Comparison of ENCODE assay signal across 15 mouse cellular contexts in genomic region chr10:95440566-95440965, GRCm38 (mm10). TPM values are rescaled to one million over a fixed set of nuclear protein-coding genes. Genes with fewer than 3 reads are reported as not detected.
DNase-seq lines count a peak whose midpoint lies in the region; ATAC-seq and TF ChIP-seq lines count a peak whose summit lies in the region.
"Had no signal": no experiment of that assay in that cellular context is flagged by ENCODE, and none has a peak within 500 bp of the region (broad histone marks: within the 10 kb centered on the region; RNA-seq: fewer than 3 reads in every experiment).

No protein-coding gene starts in this region.

- H3K4me2 ChIP-seq in hindbrain, postnatal 0 days (ENCODE audit: low read depth, low read length): no peak overlapping the region
- H3K4me2 ChIP-seq: embryonic facial prominence, embryonic 15.5 days; heart, embryonic 15.5 days had no signal

- H3K27me3 ChIP-seq in hindbrain, postnatal 0 days (ENCODE audit: insufficient read depth, low read length): no peaks in the 10 kb centered on the region
- H3K27me3 ChIP-seq: embryonic facial prominence, embryonic 15.5 days; heart, embryonic 15.5 days had no signal

- no peak overlapping the region for H3K9ac ChIP-seq in hindbrain, postnatal 0 days (replicated peaks; ENCODE audit: low read length)
- H3K9ac ChIP-seq: embryonic facial prominence, embryonic 15.5 days; heart, embryonic 15.5 days had no signal

- WGBS in hindbrain, postnatal 0 days: 57% methylated on average over 2 of the region's 2 CpGs

- 0 out of 2 replicates have a peak, but pooled peaks have one; percentile 6 for TF ChIP-seq CTCF in layer of hippocampus, adult 2 months (conservative IDR thresholded peaks at IDR 0.05)
- no peak for TF ChIP-seq CTCF in hindbrain, postnatal 0 days (IDR thresholded peaks at IDR 0.05; ENCODE audit: low read depth)

- H3K4me1 ChIP-seq in hindbrain, postnatal 0 days (ENCODE audit: insufficient read depth, low read length): no peaks in the 10 kb centered on the region
- H3K4me1 ChIP-seq: embryonic facial prominence, embryonic 15.5 days had no signal

- DNase-seq in CD4-positive, CD25-positive, alpha-beta regulatory T cell, adult 2 months (ENCODE audit: low read depth, low spot score): peak; percentile 40
- DNase-seq in layer of hippocampus, adult 2 months (ENCODE audit: low spot score in 2 of 2): no peak
- no peak for DNase-seq in layer of hippocampus, adult 11-12 months (ENCODE audit: low spot score)
- DNase-seq in 416B (ENCODE audit: low read depth): peak; percentile 28
- DNase-seq in embryo, embryonic 10.5 days (ENCODE audit: low spot score): peak; percentile 12
- no peak for DNase-seq in hindbrain, postnatal 0 days (ENCODE audit: low spot score)
- no peak for DNase-seq in left cerebral cortex, adult 8-10 months (ENCODE audit: low spot score in 2 of 2)
- DNase-seq: adrenal gland, postnatal 36 days; cerebellum, adult 8-10 months; gastrocnemius, postnatal 36 days; left cerebral cortex, postnatal 4 days had no signal

- H3K4me3 ChIP-seq in layer of hippocampus, adult 2 months: no peak overlapping the region
- H3K4me3 ChIP-seq in hindbrain, postnatal 0 days (ENCODE audit: low read length): no peak overlapping the region
- H3K4me3 ChIP-seq: embryonic facial prominence, embryonic 15.5 days; heart, embryonic 15.5 days had no signal

- ATAC-seq in CD4-positive, CD25-positive, alpha-beta regulatory T cell, adult 4 months: no peak
- ATAC-seq in hindbrain, postnatal 0 days: no peak
- ATAC-seq: forebrain, embryonic 14.5 days had no signal

- no peaks in the 10 kb centered on the region for H3K9me3 ChIP-seq in hindbrain, postnatal 0 days (ENCODE audit: low read length)
- H3K9me3 ChIP-seq: embryonic facial prominence, embryonic 15.5 days; heart, embryonic 15.5 days had no signal

- H3K27ac ChIP-seq in layer of hippocampus, adult 2 months: no peak overlapping the region
- no peak overlapping the region for H3K27ac ChIP-seq in hindbrain, postnatal 0 days
- H3K27ac ChIP-seq: embryonic facial prominence, embryonic 15.5 days; heart, embryonic 15.5 days had no signal

- no peaks in the 10 kb centered on the region for H3K36me3 ChIP-seq in hindbrain, postnatal 0 days (ENCODE audit: insufficient read depth, low read length)
- H3K36me3 ChIP-seq: embryonic facial prominence, embryonic 15.5 days; heart, embryonic 15.5 days had no signal

RNA-seq across cellular contexts. Expression of gene Socs2, which starts 23.6 kb away (rescaled TPM):
- polyA plus RNA-seq in CD4-positive, CD25-positive, alpha-beta regulatory T cell, adult 4 months (2017; shearing (Covaris generic)): 10 to 100 TPM; 37.5 to 40.4 TPM
- 10 to 100 TPM; 28.8 to 36.3 TPM for total RNA-seq in layer of hippocampus, adult 2 months (2021)
- 51.7 and 57.0 TPM in 2 replicates for total RNA-seq in hindbrain, postnatal 0 days (2014; rRNA removed)
- 112 and 122 TPM in 2 replicates for polyA plus RNA-seq in hindbrain, postnatal 0 days (2015; fragmentation: Nextera tagmentation; extraction: Ambion mirVana)
- 10 to 100 TPM; 26.5 to 29.7 (median 27.7) TPM for total RNA-seq in left cerebral cortex, adult 8-10 months (2022)

Comparison
In these comparisons a context has a peak if more than half of its experiments do, and no peak if none do; other contexts are left out.
1. DNase-seq: peak in CD4-positive, CD25-positive, alpha-beta regulatory T cell, adult 2 months (single experiment), 416B (single experiment) and embryo, embryonic 10.5 days (single experiment); none in layer of hippocampus, adult 2 months (0 of 2), layer of hippocampus, adult 11-12 months (single experiment), hindbrain, postnatal 0 days (single experiment) and left cerebral cortex, adult 8-10 months (0 of 2).